Mouse (Mus musculus): Measurements from ENCODE around the gene Art2b.

DNA sequence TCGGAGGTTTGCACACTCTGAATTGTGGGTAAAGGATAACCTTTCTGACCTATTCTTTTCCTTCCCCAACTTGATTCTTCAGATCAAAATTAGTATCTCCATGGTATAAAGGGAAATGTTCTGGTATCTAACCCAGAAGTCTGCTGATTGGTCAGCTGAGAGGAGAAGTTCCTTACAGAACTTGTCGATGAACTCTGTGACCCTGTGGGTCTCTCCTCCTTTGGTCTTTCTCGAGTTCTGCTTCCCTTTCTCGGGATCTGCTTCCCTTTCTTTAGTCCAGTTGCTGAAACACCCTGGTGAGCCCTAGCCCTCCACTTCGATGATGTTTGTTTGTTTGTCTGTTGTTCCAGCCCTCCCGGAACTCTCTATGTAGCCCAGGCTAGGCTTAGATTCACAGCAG lies 22.4 kb upstream of the Art2b start:
- TF ChIP-seq EP300 (IDR thresholded peaks at IDR 0.05; ENCODE audit: low read depth) (no peak), CTCF (IDR thresholded peaks at IDR 0.05; ENCODE audit: low read depth) (no peak)

Measured in heart, postnatal 0 days (tissue).